Mouse (Mus musculus) A20 (cell line): ENCODE measurements around the gene Il13.

Experiments
- DNase-seq: peaks from one replicate; pipeline ENCODE4 v3.0.0-alpha.2; 2011; ENCODE audit warnings: low read depth, low spot score

Gene Il13

DNA sequence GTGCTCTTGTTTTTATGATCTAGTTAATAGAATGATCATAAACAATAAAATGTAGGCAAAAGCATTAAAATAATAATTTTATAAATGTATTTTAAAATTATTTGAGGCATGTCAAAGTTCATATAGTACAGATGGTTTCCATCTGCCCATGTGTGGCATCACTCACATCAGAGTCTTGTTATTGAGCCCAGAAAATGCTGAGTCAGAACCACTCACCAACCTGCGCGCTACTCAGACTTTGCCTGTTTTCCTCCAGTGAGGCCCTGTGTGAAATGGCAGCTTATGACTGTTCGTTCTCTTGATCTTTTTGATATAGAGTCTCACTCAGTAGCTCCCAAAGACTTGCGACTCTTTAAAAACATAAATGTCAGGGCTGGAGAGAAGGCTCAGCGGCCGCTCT lies 49.0 kb downstream of the Il13 start:
- DNase-seq, result no peak

GRCm38 (mm10) chr11:53584849-53585248 lies 49.7 kb downstream of the Il13 start:
- DNase-seq, result peak; percentile 54

- no peak for DNase-seq
Measured at GRCm38 (mm10) chr11:53583151-53583550, 51.4 kb downstream of the Il13 start.
